Mouse (Mus musculus) midbrain, embryonic 16.5 days (tissue): ENCODE measurements around the gene Gm20388. TPM values are rescaled to one million over a fixed set of nuclear protein-coding genes. Genes with fewer than 3 reads are reported as not detected.

Source experiments
- ATAC-seq: fragments of 200-750 bp; cut with Nextera tagmentation; 2 replicates; pipeline ENCODE4 v1.8.0; 2017; ENCODE audit warnings: moderate TSS enrichment
- H3K27ac ChIP-seq: fragments of 300-500 bp; sonication (generic); 2 replicates; pipeline ENCODE4 v1.5.1; 2014; ENCODE audit warnings: mild to moderate bottlenecking, low read length, mixed read lengths
- H3K27me3 ChIP-seq: fragments of 300-500 bp; sonication (generic); 2 replicates; pipeline ENCODE4 v1.6.1; 2014; ENCODE audit warnings: low read depth, low read length, mixed read lengths; ENCODE audit not compliant: control insufficient read depth, insufficient read depth
- H3K36me3 ChIP-seq: fragments of 300-500 bp; sonication (generic); 2 replicates; pipeline ENCODE4 v1.6.1; 2014; ENCODE audit warnings: mild to moderate bottlenecking, low read length, moderate library complexity, mixed read lengths; ENCODE audit not compliant: control insufficient read depth, insufficient read depth
- H3K4me1 ChIP-seq: fragments of 300-500 bp; sonication (generic); 2 replicates; pipeline ENCODE4 v1.6.1; 2014; ENCODE audit warnings: mild to moderate bottlenecking, low read length, mixed read lengths; ENCODE audit not compliant: control insufficient read depth, insufficient read depth
- H3K4me2 ChIP-seq: fragments of 300-500 bp; sonication (generic); 2 replicates; pipeline ENCODE4 v1.6.1; 2014; ENCODE audit warnings: mild to moderate bottlenecking, low read length, mixed read lengths
- H3K4me3 ChIP-seq: fragments of 300-500 bp; sonication (generic); 2 replicates; pipeline ENCODE4 v1.5.1; 2014; ENCODE audit warnings: low read depth, mild to moderate bottlenecking, low read length, moderate library complexity, mixed read lengths
- H3K9ac ChIP-seq: fragments of 300-500 bp; sonication (generic); 2 replicates; pipeline ENCODE4 v1.6.1; 2014; ENCODE audit warnings: low read depth, low read length, mixed read lengths
- H3K9me3 ChIP-seq: fragments of 300-500 bp; sonication (generic); replicated peaks from 2 replicates; pipeline ENCODE4 v1.6.1; 2014; ENCODE audit warnings: mild to moderate bottlenecking, low read length, mixed read lengths; ENCODE audit not compliant: control insufficient read depth, poor library complexity, severe bottlenecking
- WGBS: fragments of 180-500 bp; shearing (Covaris S2); extraction: QIAGEN DNeasy Blood & Tissue Kit; methylation state at CpG from one replicate; pipeline ENCODE4 v1.1.7; 2014; 5-methylcytosine and 5-hydroxymethylcytosine counted together
- polyA plus RNA-seq: library from polyadenylated mRNA; unstranded; fragments of >200 nt; fragmentation: Nextera tagmentation; extraction: Ambion mirVana; gene quantifications from 2 replicates; pipeline ENCODE4 v1.2.1, GENCODE M21; 2015

Gene Gm20388
- polyA plus RNA-seq, 1 experiment from 2014 or later, result 7.5 TPM

GRCm38 (mm10) chr8:124361773-124362427, 4451.3 kb downstream of the Gm20388 start:
- H3K27me3 ChIP-seq, result no peaks in the 10 kb centered on the region
- H3K4me3 ChIP-seq, result no peak overlapping the region
- 86% methylated on average over 11 of the region's 11 CpGs for WGBS
- H3K4me2 ChIP-seq, result no peak overlapping the region
- no peaks in the 10 kb centered on the region for H3K9me3 ChIP-seq
- H3K4me1 ChIP-seq, result no peaks in the 10 kb centered on the region
- 0 out of 2 replicates have a peak, but pooled peaks cover under 1% of the 10 kb centered on the region for H3K36me3 ChIP-seq
- H3K9ac ChIP-seq, result no peak overlapping the region
- ATAC-seq, result no peak
- no peak overlapping the region for H3K27ac ChIP-seq

- H3K4me3 ChIP-seq, result no peak overlapping the region
- ATAC-seq, result no peak
- H3K27me3 ChIP-seq, result no peaks in the 10 kb centered on the region
- H3K9ac ChIP-seq, result no peak overlapping the region
- WGBS, result 85% methylated on average over 7 of the region's 7 CpGs
- H3K36me3 ChIP-seq, result peaks cover 7% of the 10 kb centered on the region; the same call in 1 of the 2 replicates
- H3K4me2 ChIP-seq, result no peak overlapping the region
- H3K27ac ChIP-seq, result no peak overlapping the region
- H3K4me1 ChIP-seq, result no peaks in the 10 kb centered on the region
- no peaks in the 10 kb centered on the region for H3K9me3 ChIP-seq
Observed at GRCm38 (mm10) chr8:124362589-124362988, 4451.9 kb downstream of the Gm20388 start.

- Histone ChIP-seq H3K9me3 (no peaks in the 10 kb centered on the region), H3K4me1 (no peaks in the 10 kb centered on the region), H3K36me3 (peaks cover 7% of the 10 kb centered on the region; the same call in 1 of the 2 replicates), H3K4me3 (no peak overlapping the region), H3K27ac (no peak overlapping the region), H3K4me2 (no peak overlapping the region), H3K27me3 (no peaks in the 10 kb centered on the region), H3K9ac (no peak overlapping the region)
- 94% methylated on average over 15 of the region's 15 CpGs for WGBS
- ATAC-seq, result no peak
Observed at GRCm38 (mm10) chr8:124363337-124363736, 4452.7 kb downstream of the Gm20388 start.

- ATAC-seq, result no peak
- H3K27ac ChIP-seq, result no peak overlapping the region
- H3K27me3 ChIP-seq, result no peaks in the 10 kb centered on the region
- H3K9ac ChIP-seq, result no peak overlapping the region
- 14% methylated on average over 8 of the region's 8 CpGs for WGBS
- no peaks in the 10 kb centered on the region for H3K4me1 ChIP-seq
- H3K4me2 ChIP-seq, result no peak overlapping the region
- peaks cover 10% of the 10 kb centered on the region; the same call in 1 of the 2 replicates for H3K36me3 ChIP-seq
- H3K4me3 ChIP-seq, result no peak overlapping the region
- H3K9me3 ChIP-seq, result no peaks in the 10 kb centered on the region
Observed at GRCm38 (mm10) chr8:124368213-124368612, 4457.6 kb downstream of the Gm20388 start.

- H3K36me3 ChIP-seq, result peaks cover 12% of the 10 kb centered on the region; the same call in 1 of the 2 replicates
- no peak overlapping the region for H3K9ac ChIP-seq
- no peaks in the 10 kb centered on the region for H3K9me3 ChIP-seq
- no peak for ATAC-seq
- 79% methylated on average over 17 of the region's 17 CpGs for whole genome bisulfite sequencing
- no peaks in the 10 kb centered on the region for H3K27me3 ChIP-seq
- no peaks in the 10 kb centered on the region for H3K4me1 ChIP-seq
- no peak overlapping the region for H3K4me2 ChIP-seq
- no peak overlapping the region for H3K4me3 ChIP-seq
- H3K27ac ChIP-seq, result no peak overlapping the region
Observed at GRCm38 (mm10) chr8:124370422-124371183, 4460.0 kb downstream of the Gm20388 start.

GRCm38 (mm10) chr8:124371410-124372123, 4460.9 kb downstream of the Gm20388 start:
- ATAC-seq, result peak; percentile 41; the same call in 1 of the 2 replicates
- H3K4me2 ChIP-seq, result no peak overlapping the region
- peaks cover 12% of the 10 kb centered on the region; the same call in 1 of the 2 replicates for H3K36me3 ChIP-seq
- H3K4me3 ChIP-seq, result no peak overlapping the region
- WGBS, result 88% methylated on average over 20 of the region's 23 CpGs
- H3K27ac ChIP-seq, result no peak overlapping the region
- H3K9me3 ChIP-seq, result no peaks in the 10 kb centered on the region
- no peaks in the 10 kb centered on the region for H3K4me1 ChIP-seq
- no peak overlapping the region for H3K9ac ChIP-seq
- no peaks in the 10 kb centered on the region for H3K27me3 ChIP-seq

GRCm38 (mm10) chr8:124373753-124374152, 4463.1 kb downstream of the Gm20388 start:
- Histone ChIP-seq H3K36me3 (0 out of 2 replicates have a peak, but pooled peaks cover 6% of the 10 kb centered on the region), H3K27me3 (no peaks in the 10 kb centered on the region), H3K4me1 (no peaks in the 10 kb centered on the region), H3K4me3 (no peak overlapping the region), H3K4me2 (no peak overlapping the region), H3K27ac (no peak overlapping the region; the same call in 1 of the 2 replicates), H3K9me3 (no peaks in the 10 kb centered on the region), H3K9ac (no peak overlapping the region)
- ATAC-seq, result no peak
- WGBS, result 76% methylated on average over 5 of the region's 5 CpGs

GRCm38 (mm10) chr8:124375168-124375567, 4464.5 kb downstream of the Gm20388 start:
- 67% methylated on average over 6 of the region's 6 CpGs for WGBS
- Histone ChIP-seq H3K27ac (no peak overlapping the region), H3K4me3 (no peak overlapping the region), H3K9me3 (no peaks in the 10 kb centered on the region), H3K9ac (no peak overlapping the region), H3K4me1 (no peaks in the 10 kb centered on the region), H3K4me2 (no peak overlapping the region), H3K27me3 (no peaks in the 10 kb centered on the region), H3K36me3 (0 out of 2 replicates have a peak, but pooled peaks cover 4% of the 10 kb centered on the region)
- ATAC-seq, result no peak
